16 mouse cellular contexts compared by ENCODE assay signal in the genomic region with DNA sequence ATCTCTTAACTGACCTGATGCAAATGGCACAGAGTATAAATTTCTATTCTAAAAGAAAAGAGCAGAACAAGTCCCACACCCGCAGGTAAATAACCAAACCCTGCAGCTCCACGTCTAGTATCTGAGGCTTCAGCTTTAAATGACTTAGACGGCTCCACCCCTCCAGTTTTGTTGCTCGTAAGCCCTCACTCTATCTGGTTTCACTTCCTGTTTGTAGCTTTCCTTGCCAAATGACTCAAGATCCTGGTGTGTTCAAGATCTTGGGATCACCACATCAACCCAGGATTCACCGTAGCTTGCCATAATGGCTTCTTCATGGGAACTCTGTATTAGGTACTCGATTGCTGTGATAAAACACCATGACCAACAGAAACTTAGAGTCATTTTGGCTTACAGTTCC. TPM values are rescaled to one million over a fixed set of nuclear protein-coding genes. Genes with fewer than 3 reads are reported as not detected.
DNase-seq lines count a peak whose midpoint lies in the region; ATAC-seq lines count a peak whose summit lies in the region.
"Had no signal": no experiment of that assay in that cellular context is flagged by ENCODE, and none has a peak within 500 bp of the region (broad histone marks: within the 10 kb centered on the region; RNA-seq: fewer than 3 reads in every experiment).

No protein-coding gene starts in this region.

- DNase-seq in 3134 (ENCODE audit: extremely low read depth, insufficient read length, low spot score) (peak; percentile 26), 3T3-L1 (ENCODE audit: low read depth, low spot score) (peak; percentile 42)
- DNase-seq in layer of hippocampus, adult 9-10 months (ENCODE audit: low spot score): no peak
- no peak for DNase-seq in kidney, postnatal 4 days
- DNase-seq: adrenal gland, adult 8-10 months; adrenal gland, postnatal 36 days; cerebellum, adult 8-10 months; cerebellum, postnatal 25 days; gastrocnemius, postnatal 10 days; heart, postnatal 14 days; kidney, adult 11 months had no signal

- peak; percentile 56; the same call in 1 of the 2 replicates for ATAC-seq in common myeloid progenitor, adult 5-6 weeks (replicated peaks; ENCODE audit: low read depth, poor library complexity, severe bottlenecking)
- peak; percentile 54; the same call in 1 of the 2 replicates for ATAC-seq in megakaryocyte progenitor cell, adult 5-6 weeks (replicated peaks; ENCODE audit: poor library complexity)
- no peak for ATAC-seq in frontal cortex, adult (ENCODE audit: low TSS enrichment)
- ATAC-seq: forebrain, embryonic 14.5 days; hindbrain, postnatal 0 days had no signal

RNA-seq across cellular contexts. Expression of a gene that starts 4.6 kb away (rescaled TPM):
- not detected in 2 replicates for total RNA-seq in common myeloid progenitor, adult 5-6 weeks (2017)
- total RNA-seq in megakaryocyte progenitor cell, adult 5-6 weeks (2015): 0.05 and 0.10 TPM in 2 replicates
- total RNA-seq in megakaryocyte progenitor cell, adult 5-6 weeks (2017): 0.03 and 0.04 TPM in 2 replicates

Comparison
In these comparisons a context has a peak if more than half of its experiments do, and no peak if none do; other contexts are left out.
1. DNase-seq: peak in 3134 (single experiment) and 3T3-L1 (single experiment); none in layer of hippocampus, adult 9-10 months (single experiment) and kidney, postnatal 4 days (0 of 2).